Mouse (Mus musculus) gastrocnemius, postnatal 10 days (tissue): Measurements from ENCODE around the gene Gigyf2. TPM values are rescaled to one million over a fixed set of nuclear protein-coding genes. Genes with fewer than 3 reads are reported as not detected.
"Not testable (repeated sequence)": the region's sequence is repeated elsewhere in the genome, so short reads cannot be mapped to it uniquely, and the experiment has no call there.

ENCODE experiments used
- DNase-seq: peaks from one replicate; pipeline ENCODE4 v3.0.0; 2021; ENCODE audit warnings: mixed read lengths
- total RNA-seq, 2 experiments: library from RNA; stranded (reverse); gene quantifications; 2 replicates each; pipeline ENCODE4 v1.2.3; 2021

The Gigyf2 gene
- total RNA-seq, 2 experiments from 2014 or later, result 41.6 to 47.5 TPM

- DNase-seq, result no peak
Observed at GRCm38 (mm10) chr1:87449432-87449831, 122.6 kb downstream of the Gigyf2 start.

GRCm38 (mm10) chr1:87456425-87456824 is 129.6 kb downstream of the Gigyf2 start:
- DNase-seq, result no peak

GRCm38 (mm10) chr1:87458045-87458444 is 131.2 kb downstream of the Gigyf2 start:
- no peak for DNase-seq

GRCm38 (mm10) chr1:87459856-87460255 is 133.1 kb downstream of the Gigyf2 start:
- DNase-seq, result not testable (repeated sequence)

- no peak for DNase-seq
Observed at GRCm38 (mm10) chr1:87467469-87467868, 140.7 kb downstream of the Gigyf2 start.

- DNase-seq, result no peak
Observed at GRCm38 (mm10) chr1:87468321-87468720, 141.5 kb downstream of the Gigyf2 start.

- not testable (repeated sequence) for DNase-seq
Observed at GRCm38 (mm10) chr1:87469971-87470370, 143.2 kb downstream of the Gigyf2 start, which contains the start of gene Snorc. Gene Snorc, plus strand, starts transcription at chr1:87470271.

- DNase-seq, result no peak
Observed at GRCm38 (mm10) chr1:87471914-87472313, 145.1 kb downstream of the Gigyf2 start.

GRCm38 (mm10) chr1:87472576-87472975 is 145.8 kb downstream of the Gigyf2 start:
- no peak for DNase-seq

- DNase-seq, result no peak
Observed at GRCm38 (mm10) chr1:87475076-87475895, 148.5 kb downstream of the Gigyf2 start.

- DNase-seq, result no peak
Observed at GRCm38 (mm10) chr1:87482546-87482945, 155.7 kb downstream of the Gigyf2 start.

- peak; percentile 35 for DNase-seq
Observed at GRCm38 (mm10) chr1:87486386-87486785, 159.6 kb downstream of the Gigyf2 start.

- no peak for DNase-seq
Observed at GRCm38 (mm10) chr1:87492285-87492684, 165.5 kb downstream of the Gigyf2 start.

- DNase-seq, result no peak
Observed at GRCm38 (mm10) chr1:87493542-87493941, 166.7 kb downstream of the Gigyf2 start.

Other genes starting within 250 kb of the Gigyf2 start
- not detected for gene Alppl2, start 237.1 kb upstream of the Gigyf2 start, total RNA-seq
- not detected for gene Alpi, start 225.4 kb upstream of the Gigyf2 start, total RNA-seq
- not detected for gene Akp3, start 202.0 kb upstream of the Gigyf2 start, total RNA-seq
- under 1 TPM in 1 of 2 experiments, not detected in 1; 0.09 TPM for gene Ecel1, start 170.5 kb upstream of the Gigyf2 start, total RNA-seq
- gene Prss56, start 143.7 kb upstream of the Gigyf2 start, total RNA-seq, result not detected
- gene Chrnd, start 136.4 kb upstream of the Gigyf2 start, total RNA-seq, result 1 to 10 TPM; 8.0 to 8.2 TPM
- gene Chrng, start 122.3 kb upstream of the Gigyf2 start, total RNA-seq, result 1 to 10 TPM; 3.0 to 3.5 TPM
- 10 to 100 TPM; 66.3 to 70.8 TPM for gene Eif4e2, start 113.1 kb upstream of the Gigyf2 start, total RNA-seq
- gene Efhd1, start 62.6 kb upstream of the Gigyf2 start, total RNA-seq, result 10 to 100 TPM; 14.8 to 16.2 TPM
- under 1 TPM in 1 of 2 experiments, not detected in 1; 0.19 TPM for gene Kcnj13, start 67.7 kb downstream of the Gigyf2 start, total RNA-seq
- gene Snorc, start 143.3 kb downstream of the Gigyf2 start, total RNA-seq, result not detected
- gene Neu2, start 182.9 kb downstream of the Gigyf2 start, total RNA-seq, result 10 to 100 TPM; 14.1 to 15.6 TPM
- 1 to 10 TPM in 1 of 2 experiments, under 1 TPM in 1; 0.82 to 1.3 TPM for gene Ngef, start 246.9 kb downstream of the Gigyf2 start, total RNA-seq